Mouse (Mus musculus) MEL (cell line): ENCODE measurements around the gene Adprh. TPM values are rescaled to one million over a fixed set of nuclear protein-coding genes. Genes with fewer than 3 reads are reported as not detected.
"Not testable (repeated sequence)": the region's sequence is repeated elsewhere in the genome, so short reads cannot be mapped to it uniquely, and the experiment has no call there.

Experiments used
- DNase-seq: peaks from one replicate; pipeline ENCODE4 v3.0.0; 2011; ENCODE audit warnings: low read depth, low spot score
- H3K27ac ChIP-seq: 2 replicates; pipeline ENCODE4 v1.5.1; 2012; ENCODE audit warnings: low read depth, mild to moderate bottlenecking, control low read depth, low read length, moderate library complexity; ENCODE audit not compliant: control insufficient read depth
- H3K27me3 ChIP-seq, 2 experiments: fragments of 150-350 bp in 1 of 2; sonication (generic) in 1 of 2; 2 replicates each; pipeline ENCODE4 v1.6.1; 2012; ENCODE audit warnings: low read length in 2 of 2, mild to moderate bottlenecking in 2 of 2, improper control_type of control experiment in 1 of 2, moderate library complexity in 1 of 2; ENCODE audit not compliant: insufficient read depth in 2 of 2, control insufficient read depth in 1 of 2
- H3K36me3 ChIP-seq, 2 experiments: 2 replicates each; pipeline ENCODE4 v1.6.1; 2012 to 2014; ENCODE audit warnings: low read length in 2 of 2, improper control_type of control experiment in 1 of 2, inconsistent platforms in 1 of 2, mild to moderate bottlenecking in 1 of 2; ENCODE audit not compliant: insufficient read depth in 2 of 2, control insufficient read depth in 1 of 2
- H3K4me1 ChIP-seq, 2 experiments: fragments of 150-350 bp in 1 of 2; sonication (generic) in 1 of 2; 2 replicates each; pipeline ENCODE4 v1.6.1; 2012; ENCODE audit warnings: low read length in 2 of 2, improper control_type of control experiment in 1 of 2, mild to moderate bottlenecking in 1 of 2; ENCODE audit not compliant: insufficient read depth in 2 of 2, control insufficient read depth in 1 of 2
- H3K4me3 ChIP-seq, 2 experiments: fragments of 150-350 bp in 1 of 2; sonication (generic) in 1 of 2; 2 replicates each; pipeline ENCODE4 v1.5.1; 2012; ENCODE audit warnings: low read depth in 2 of 2, low read length in 2 of 2, mild to moderate bottlenecking in 2 of 2, moderate library complexity in 2 of 2, control low read depth in 1 of 2, improper control_type of control experiment in 1 of 2; ENCODE audit not compliant: control insufficient read depth in 1 of 2, insufficient read depth in 1 of 2
- H3K79me2 ChIP-seq: 2 replicates; pipeline ENCODE4 v1.6.1; 2012; ENCODE audit warnings: mild to moderate bottlenecking, low read length, moderate library complexity; ENCODE audit not compliant: control insufficient read depth, poor library complexity, insufficient read depth
- H3K9ac ChIP-seq: 2 replicates; pipeline ENCODE4 v1.6.1; 2012; ENCODE audit warnings: low read depth, mild to moderate bottlenecking, control low read depth, low read length, moderate library complexity; ENCODE audit not compliant: control insufficient read depth, poor library complexity, severe bottlenecking
- H3K9me3 ChIP-seq: fragments of 150-350 bp; sonication (generic); replicated peaks from 2 replicates; pipeline ENCODE4 v1.6.1; 2012; ENCODE audit warnings: mild to moderate bottlenecking, low read length, improper control_type of control experiment, moderate library complexity; ENCODE audit not compliant: insufficient read depth
- BHLHE40 ChIP-seq: IDR thresholded peaks from 2 replicates; pipeline ENCODE4 v1.6.1; 2012; ENCODE audit warnings: low read depth, mild to moderate bottlenecking, inconsistent platforms, low read length, improper control_type of control experiment, borderline replicate concordance
- CHD1 ChIP-seq: IDR thresholded peaks from 2 replicates; pipeline ENCODE4 v1.6.1; 2012; ENCODE audit warnings: low read depth, mild to moderate bottlenecking, inconsistent platforms, low read length, improper control_type of control experiment
- CTCF ChIP-seq, 3 experiments: IDR thresholded peaks in 2 of 3; conservative IDR thresholded peaks in 1 of 3; 2 replicates each; pipeline ENCODE4 v1.5.1; 2011 to 2012; ENCODE audit warnings: low read length in 3 of 3, low read depth in 2 of 3, mild to moderate bottlenecking in 2 of 3, improper control_type of control experiment in 1 of 3, inconsistent platforms in 1 of 3, mixed read lengths in 1 of 3, moderate library complexity in 1 of 3; ENCODE audit not compliant: control insufficient read depth in 1 of 3, insufficient read depth in 1 of 3, poor library complexity in 1 of 3, severe bottlenecking in 1 of 3
- GATA1 ChIP-seq: IDR thresholded peaks from 2 replicates; pipeline ENCODE4 v1.6.1; 2011; ENCODE audit warnings: low read depth, low read length, improper control_type of control experiment
- JUND ChIP-seq: IDR thresholded peaks from 2 replicates; pipeline ENCODE4 v1.6.1; 2011; ENCODE audit warnings: low read depth, mild to moderate bottlenecking, improper control_type of control experiment, low read length
- KAT2A ChIP-seq: conservative IDR thresholded peaks from 2 replicates; pipeline ENCODE4 v1.6.1; 2012; ENCODE audit warnings: low read depth, low read length, improper control_type of control experiment, inconsistent platforms
- MAZ ChIP-seq: IDR thresholded peaks from 2 replicates; pipeline ENCODE4 v1.6.1; 2012; ENCODE audit warnings: low read depth, mild to moderate bottlenecking, inconsistent platforms, low read length, improper control_type of control experiment
- MXI1 ChIP-seq: IDR thresholded peaks from 2 replicates; pipeline ENCODE4 v1.6.1; 2011; ENCODE audit warnings: mild to moderate bottlenecking, low read depth, low read length, improper control_type of control experiment
- NELFE ChIP-seq: IDR thresholded peaks from 2 replicates; pipeline ENCODE4 v1.6.1; 2011; ENCODE audit warnings: low read depth, low read length, improper control_type of control experiment
- NRF1 ChIP-seq: IDR thresholded peaks from 2 replicates; pipeline ENCODE4 v1.6.1; 2014; ENCODE audit warnings: low read depth, mild to moderate bottlenecking, inconsistent platforms, low read length, improper control_type of control experiment, moderate library complexity; ENCODE audit not compliant: poor library complexity, insufficient read depth, severe bottlenecking
- POLR2A ChIP-seq, 2 experiments: IDR thresholded peaks; 2 replicates each; pipeline ENCODE4 v1.6.1; 2011 to 2012; ENCODE audit warnings: low read length in 2 of 2, mild to moderate bottlenecking in 2 of 2, control low read depth in 1 of 2, improper control_type of control experiment in 1 of 2, low read depth in 1 of 2, moderate library complexity in 1 of 2; ENCODE audit not compliant: control insufficient read depth in 1 of 2, insufficient read depth in 1 of 2, poor library complexity in 1 of 2
- POLR2AphosphoS5 ChIP-seq: IDR thresholded peaks from 2 replicates; pipeline ENCODE4 v1.6.1; 2012; ENCODE audit warnings: low read depth, borderline replicate concordance, mild to moderate bottlenecking, inconsistent platforms, low read length, moderate library complexity, mixed read lengths
- RAD21 ChIP-seq: IDR thresholded peaks from 2 replicates; pipeline ENCODE4 v1.6.1; 2011; ENCODE audit warnings: mild to moderate bottlenecking, low read depth, low read length, improper control_type of control experiment
- SMC3 ChIP-seq: IDR thresholded peaks from 2 replicates; pipeline ENCODE4 v1.6.1; 2011; ENCODE audit warnings: low read depth, low read length, improper control_type of control experiment
- TAL1 ChIP-seq: IDR thresholded peaks from 2 replicates; pipeline ENCODE4 v1.6.1; 2012; ENCODE audit warnings: mild to moderate bottlenecking, inconsistent platforms, low read length, moderate library complexity, mixed read lengths
- TBP ChIP-seq: IDR thresholded peaks from 2 replicates; pipeline ENCODE4 v1.8.0; 2011; ENCODE audit warnings: low read depth, low read length, improper control_type of control experiment
- USF1 ChIP-seq: IDR thresholded peaks from 2 replicates; pipeline ENCODE4 v1.6.1; 2014; ENCODE audit warnings: low read depth, mild to moderate bottlenecking, inconsistent platforms, low read length, improper control_type of control experiment, moderate library complexity
- USF2 ChIP-seq, 2 experiments: IDR thresholded peaks; 2 replicates each; pipeline ENCODE4 v1.6.1; 2011 to 2012; ENCODE audit warnings: improper control_type of control experiment in 2 of 2, low read length in 2 of 2, borderline replicate concordance in 1 of 2, inconsistent platforms in 1 of 2, low read depth in 1 of 2, mild to moderate bottlenecking in 1 of 2; ENCODE audit not compliant: insufficient read depth in 1 of 2
- ZC3H11A ChIP-seq: IDR thresholded peaks from 2 replicates; pipeline ENCODE4 v1.6.1; 2012; ENCODE audit warnings: low read depth, mild to moderate bottlenecking, inconsistent platforms, low read length, improper control_type of control experiment
- ZNF384 ChIP-seq: IDR thresholded peaks from 2 replicates; pipeline ENCODE4 v1.6.1; 2012; ENCODE audit warnings: low read depth, mild to moderate bottlenecking, inconsistent platforms, low read length, improper control_type of control experiment
- polyA plus RNA-seq, 2 experiments: library from polyadenylated mRNA; stranded (reverse) in 1 of 2; unstranded in 1 of 2; fragments of >175 nt in 1 of 2; fragments of >200 nt in 1 of 2; gene quantifications; 2 replicates each; pipeline versions ENCODE4 v1.2.1 to v1.2.4; 2012; ENCODE audit warnings: low replicate concordance in 2 of 2, low read depth in 1 of 2; ENCODE audit not compliant: insufficient read length in 2 of 2, insufficient read depth in 1 of 2, missing spikeins in 1 of 2
- total RNA-seq: library from RNA; depleted of rRNA; stranded (reverse); fragments of 300-350 nt; gene quantifications from 2 replicates; pipeline ENCODE4 v1.2.3, GENCODE M21; 2012

Gene Adprh
- total and polyA plus RNA-seq, 3 experiments = 20.1 to 86.7 TPM; not detected in 1

- no peak for TF ChIP-seq BHLHE40
Observed at GRCm38 (mm10) chr16:38481327-38481726, 28.8 kb upstream of the Adprh start (continued).

- Histone ChIP-seq H3K36me3 (peaks cover 0 to 35% of the 10 kb centered on the region in 2 experiments; a peak in 2 of 4 replicates), H3K27ac (no peak overlapping the region), H3K4me1 (peaks cover 11 to 33% of the 10 kb centered on the region in 2 experiments), H3K27me3 (no peaks in the 10 kb centered on the region), H3K79me2 (no peaks in the 10 kb centered on the region; the same call in 1 of the 2 replicates), H3K4me3 (no peak overlapping the region), H3K9me3 (no peaks in the 10 kb centered on the region), H3K9ac (no peak overlapping the region)
- no peak for DNase-seq
- TF ChIP-seq BHLHE40 (no peak), GATA1 (peak; percentile 48; the same call in 1 of the 2 replicates), TBP (no peak), USF1 (no peak), TAL1 (no peak), MAZ (no peak), CHD1 (no peak), SMC3 (no peak)
Observed at GRCm38 (mm10) chr16:38478296-38478695, 25.8 kb upstream of the Adprh start.

GRCm38 (mm10) chr16:38477241-38477608 lies 24.7 kb upstream of the Adprh start:
- H3K27me3 ChIP-seq, H3K9ac ChIP-seq, H3K4me3 ChIP-seq, H3K27ac ChIP-seq, DNase-seq, H3K79me2 ChIP-seq, H3K9me3 ChIP-seq: not testable (repeated sequence)
- Histone ChIP-seq H3K4me1 (peaks cover 11 to 35% of the 10 kb centered on the region in 2 experiments), H3K36me3 (peaks cover 0 to 41% of the 10 kb centered on the region in 2 experiments; a peak in 2 of 4 replicates)

GRCm38 (mm10) chr16:38476312-38477240 lies 24.1 kb upstream of the Adprh start:
- peak; percentile 76 for DNase-seq
- H3K9ac ChIP-seq = peak overlapping the region; percentile 65
- H3K4me1 ChIP-seq = peaks cover 11 to 34% of the 10 kb centered on the region in 2 experiments
- TF ChIP-seq POLR2AphosphoS5 = no peak
- no peak for TF ChIP-seq MAZ
- TF ChIP-seq SMC3 = no peak
- peak; percentile 86 for TF ChIP-seq USF1
- TF ChIP-seq ZC3H11A = no peak
- no peak; the same call in 1 of the 2 replicates for TF ChIP-seq MXI1
- no peak for TF ChIP-seq JUND
- no peak for TF ChIP-seq TAL1
- TF ChIP-seq USF2 (IDR thresholded peaks at IDR 0.05; ENCODE audit: borderline replicate concordance in 1 of 2, insufficient read depth in 1 of 2, low read depth in 1 of 2, low read length in 2 of 2) = peak in 1 of 2 experiments; percentile 53; a peak in 1 of 4 replicates
- TF ChIP-seq NRF1 = no peak
- TF ChIP-seq CTCF (IDR thresholded peaks at IDR 0.05 in 2 of 3, conservative IDR thresholded peaks at IDR 0.05 in 1 of 3; ENCODE audit: control insufficient read depth in 1 of 3, insufficient read depth in 1 of 3, low read depth in 2 of 3, low read length in 3 of 3, poor library complexity in 1 of 3, severe bottlenecking in 1 of 3) = no peak
- TF ChIP-seq TBP = 0 out of 2 replicates have a peak, but pooled peaks have one; percentile 12
- no peak for TF ChIP-seq KAT2A
- no peak for TF ChIP-seq ZNF384
- TF ChIP-seq NELFE = peak; percentile 53
- no peak for TF ChIP-seq RAD21
- TF ChIP-seq POLR2A (IDR thresholded peaks at IDR 0.05; ENCODE audit: control insufficient read depth in 1 of 2, insufficient read depth in 1 of 2, low read depth in 1 of 2, low read length in 2 of 2, poor library complexity in 1 of 2) = peak in 1 of 2 experiments; percentile 48; a peak in 1 of 4 replicates

More at GRCm38 (mm10) chr16:38476312-38477240, 24.1 kb upstream of the Adprh start:
- no peaks in the 10 kb centered on the region for H3K27me3 ChIP-seq
- H3K27ac ChIP-seq = peak overlapping the region; percentile 49
- peak overlapping the region; percentile 66 to 75 for H3K4me3 ChIP-seq
- no peaks in the 10 kb centered on the region; the same call in 1 of the 2 replicates for H3K79me2 ChIP-seq
- H3K36me3 ChIP-seq = peaks cover 0 to 39% of the 10 kb centered on the region in 2 experiments; a peak in 2 of 4 replicates
- no peaks in the 10 kb centered on the region for H3K9me3 ChIP-seq
